Mouse (Mus musculus): ENCODE results near the gene Chst5. TPM values are rescaled to one million over a fixed set of nuclear protein-coding genes. Genes with fewer than 3 reads are reported as not detected.
"Not testable (repeated sequence)": the region's sequence is repeated elsewhere in the genome, so short reads cannot be mapped to it uniquely, and the experiment has no call there.

The Chst5 gene
- polyA plus RNA-seq, 1 experiment from 2014 or later: 0.97 TPM

GRCm38 (mm10) chr8:111943544-111943943, 33.3 kb upstream of the Chst5 start:
- 100% methylated on average over 2 of the region's 2 CpGs for WGBS
- H3K4me2 ChIP-seq (replicated peaks; ENCODE audit: low read depth, low read length): no peak overlapping the region
- no peak overlapping the region for H3K4me3 ChIP-seq (ENCODE audit: low read length)
- H3K9ac ChIP-seq (ENCODE audit: low read depth, low read length): no peak overlapping the region
- H3K27ac ChIP-seq (ENCODE audit: low read depth, low read length): no peak overlapping the region
- peaks cover 11% of the 10 kb centered on the region for H3K4me1 ChIP-seq (ENCODE audit: control insufficient read depth, insufficient read depth, low read length)
- H3K27me3 ChIP-seq (ENCODE audit: control insufficient read depth, insufficient read depth, low read length): no peaks in the 10 kb centered on the region
- peaks cover 47% of the 10 kb centered on the region for H3K36me3 ChIP-seq (ENCODE audit: control insufficient read depth, insufficient read depth, low read length)
- ATAC-seq (ENCODE audit: low FRiP score, low TSS enrichment): no peak
- H3K9me3 ChIP-seq (ENCODE audit: control insufficient read depth, low read length): no peaks in the 10 kb centered on the region

- under 1% methylated on average over 21 of the region's 23 CpGs for WGBS
- Histone ChIP-seq H3K27me3 (ENCODE audit: control insufficient read depth, insufficient read depth, low read length) (no peaks in the 10 kb centered on the region), H3K9me3 (ENCODE audit: control insufficient read depth, low read length) (no peaks in the 10 kb centered on the region), H3K4me3 (ENCODE audit: low read length) (peak overlapping the region; percentile 95), H3K9ac (ENCODE audit: low read depth, low read length) (peak overlapping the region; percentile 82), H3K4me2 (replicated peaks; ENCODE audit: low read depth, low read length) (peak overlapping the region; percentile 91), H3K27ac (ENCODE audit: low read depth, low read length) (peak overlapping the region; percentile 69; the same call in 1 of the 2 replicates), H3K36me3 (ENCODE audit: control insufficient read depth, insufficient read depth, low read length) (peaks cover 32% of the 10 kb centered on the region), H3K4me1 (ENCODE audit: control insufficient read depth, insufficient read depth, low read length) (peaks cover 11% of the 10 kb centered on the region)
- peak; percentile 44; the same call in 1 of the 2 replicates for ATAC-seq (ENCODE audit: low FRiP score, low TSS enrichment)
Measured at GRCm38 (mm10) chr8:111941101-111941454, 30.8 kb upstream of the Chst5 start.

- peak; percentile 98 for ATAC-seq (ENCODE audit: low FRiP score, low TSS enrichment)
- under 1% methylated on average over 65 of the region's 65 CpGs for WGBS
- peak within 1 kb of the TSS; percentile 69 for H3K27ac ChIP-seq (ENCODE audit: low read depth, low read length)
- no peaks in the 10 kb centered on the region for H3K27me3 ChIP-seq (ENCODE audit: control insufficient read depth, insufficient read depth, low read length)
- peaks cover 26% of the 10 kb centered on the region for H3K36me3 ChIP-seq (ENCODE audit: control insufficient read depth, insufficient read depth, low read length)
- peak within 1 kb of the TSS; percentile 91 for H3K4me2 ChIP-seq (replicated peaks; ENCODE audit: low read depth, low read length)
- peaks cover 11% of the 10 kb centered on the region for H3K4me1 ChIP-seq (ENCODE audit: control insufficient read depth, insufficient read depth, low read length)
- H3K9me3 ChIP-seq (ENCODE audit: control insufficient read depth, low read length): no peaks in the 10 kb centered on the region
- peak within 1 kb of the TSS; percentile 82 for H3K9ac ChIP-seq (ENCODE audit: low read depth, low read length)
- peak within 1 kb of the TSS; percentile 95 for H3K4me3 ChIP-seq (ENCODE audit: low read length)
Measured at GRCm38 (mm10) chr8:111940171-111941100, 30.2 kb upstream of the Chst5 start, which contains the start of gene Gabarapl2. Gene Gabarapl2 (plus strand): TSS chr8:111940703.

GRCm38 (mm10) chr8:111939516-111940142, 29.4 kb upstream of the Chst5 start:
- no peaks in the 10 kb centered on the region for H3K27me3 ChIP-seq (ENCODE audit: control insufficient read depth, insufficient read depth, low read length)
- peaks cover 11% of the 10 kb centered on the region for H3K4me1 ChIP-seq (ENCODE audit: control insufficient read depth, insufficient read depth, low read length)
- ATAC-seq (ENCODE audit: low FRiP score, low TSS enrichment): peak; percentile 78
- peak overlapping the region; percentile 38; the same call in 1 of the 2 replicates for H3K27ac ChIP-seq (ENCODE audit: low read depth, low read length)
- no peaks in the 10 kb centered on the region for H3K9me3 ChIP-seq (ENCODE audit: control insufficient read depth, low read length)
- H3K9ac ChIP-seq (ENCODE audit: low read depth, low read length): peak overlapping the region; percentile 35; the same call in 1 of the 2 replicates
- WGBS: 8% methylated on average over 10 of the region's 10 CpGs
- H3K4me2 ChIP-seq (replicated peaks; ENCODE audit: low read depth, low read length): peak overlapping the region; percentile 75
- peaks cover 19% of the 10 kb centered on the region for H3K36me3 ChIP-seq (ENCODE audit: control insufficient read depth, insufficient read depth, low read length)
- peak overlapping the region; percentile 95 for H3K4me3 ChIP-seq (ENCODE audit: low read length)

- WGBS: 91% methylated on average over 8 of the region's 9 CpGs
- H3K27ac ChIP-seq (ENCODE audit: low read depth, low read length); H3K36me3 ChIP-seq (ENCODE audit: control insufficient read depth, insufficient read depth, low read length); H3K4me3 ChIP-seq (ENCODE audit: low read length); ATAC-seq (ENCODE audit: low FRiP score, low TSS enrichment); H3K9ac ChIP-seq (ENCODE audit: low read depth, low read length); H3K27me3 ChIP-seq (ENCODE audit: control insufficient read depth, insufficient read depth, low read length); H3K9me3 ChIP-seq (ENCODE audit: control insufficient read depth, low read length); H3K4me2 ChIP-seq (replicated peaks; ENCODE audit: low read depth, low read length): not testable (repeated sequence)
- peaks cover 11% of the 10 kb centered on the region for H3K4me1 ChIP-seq (ENCODE audit: control insufficient read depth, insufficient read depth, low read length)
Measured at GRCm38 (mm10) chr8:111938076-111938985, 28.1 kb upstream of the Chst5 start.

GRCm38 (mm10) chr8:111937184-111937583, 26.9 kb upstream of the Chst5 start:
- no peak overlapping the region for H3K4me3 ChIP-seq (ENCODE audit: low read length)
- H3K4me1 ChIP-seq (ENCODE audit: control insufficient read depth, insufficient read depth, low read length): peaks cover 14% of the 10 kb centered on the region
- H3K36me3 ChIP-seq (ENCODE audit: control insufficient read depth, insufficient read depth, low read length): peaks cover 2% of the 10 kb centered on the region; the same call in 1 of the 2 replicates
- H3K27me3 ChIP-seq (ENCODE audit: control insufficient read depth, insufficient read depth, low read length): no peaks in the 10 kb centered on the region
- H3K4me2 ChIP-seq (replicated peaks; ENCODE audit: low read depth, low read length): no peak overlapping the region
- 84% methylated on average over 3 of the region's 3 CpGs for WGBS
- H3K9me3 ChIP-seq (ENCODE audit: control insufficient read depth, low read length): no peaks in the 10 kb centered on the region
- no peak overlapping the region for H3K9ac ChIP-seq (ENCODE audit: low read depth, low read length)
- no peak overlapping the region for H3K27ac ChIP-seq (ENCODE audit: low read depth, low read length)
- ATAC-seq (ENCODE audit: low FRiP score, low TSS enrichment): no peak

- peaks cover 8% of the 10 kb centered on the region; the same call in 1 of the 2 replicates for H3K4me1 ChIP-seq (ENCODE audit: control insufficient read depth, insufficient read depth, low read length)
- ATAC-seq (ENCODE audit: low FRiP score, low TSS enrichment): no peak
- no peak overlapping the region for H3K27ac ChIP-seq (ENCODE audit: low read depth, low read length)
- no peak overlapping the region for H3K9ac ChIP-seq (ENCODE audit: low read depth, low read length)
- no peaks in the 10 kb centered on the region for H3K36me3 ChIP-seq (ENCODE audit: control insufficient read depth, insufficient read depth, low read length)
- no peaks in the 10 kb centered on the region for H3K9me3 ChIP-seq (ENCODE audit: control insufficient read depth, low read length)
- 88% methylated on average over 2 of the region's 2 CpGs for WGBS
- no peak overlapping the region for H3K4me2 ChIP-seq (replicated peaks; ENCODE audit: low read depth, low read length)
- no peaks in the 10 kb centered on the region for H3K27me3 ChIP-seq (ENCODE audit: control insufficient read depth, insufficient read depth, low read length)
- no peak overlapping the region for H3K4me3 ChIP-seq (ENCODE audit: low read length)
Measured at GRCm38 (mm10) chr8:111934201-111934600, 24.0 kb upstream of the Chst5 start.

GRCm38 (mm10) chr8:111933348-111934076, 23.3 kb upstream of the Chst5 start, which contains the start of gene Tmem231:
Gene Tmem231 (minus strand): TSS chr8:111933881.
- no peaks in the 10 kb centered on the region for H3K36me3 ChIP-seq (ENCODE audit: control insufficient read depth, insufficient read depth, low read length)
- peak within 1 kb of the TSS; percentile 67 for H3K9ac ChIP-seq (ENCODE audit: low read depth, low read length)
- ATAC-seq (ENCODE audit: low FRiP score, low TSS enrichment): peak; percentile 98
- peaks cover 8% of the 10 kb centered on the region; the same call in 1 of the 2 replicates for H3K4me1 ChIP-seq (ENCODE audit: control insufficient read depth, insufficient read depth, low read length)
- H3K4me2 ChIP-seq (replicated peaks; ENCODE audit: low read depth, low read length): peak within 1 kb of the TSS; percentile 89
- peak within 1 kb of the TSS; percentile 75 for H3K4me3 ChIP-seq (ENCODE audit: low read length)
- no peaks in the 10 kb centered on the region for H3K27me3 ChIP-seq (ENCODE audit: control insufficient read depth, insufficient read depth, low read length)
- under 1% methylated on average over 53 of the region's 53 CpGs for WGBS
- H3K9me3 ChIP-seq (ENCODE audit: control insufficient read depth, low read length): no peaks in the 10 kb centered on the region
- peak within 1 kb of the TSS; percentile 66; the same call in 1 of the 2 replicates for H3K27ac ChIP-seq (ENCODE audit: low read depth, low read length)
